Mouse (Mus musculus): ENCODE results near the gene Oxsr1. TPM values are rescaled to one million over a fixed set of nuclear protein-coding genes. Genes with fewer than 3 reads are reported as not detected.

Gene Oxsr1
- polyA plus RNA-seq, 1 experiment from 2014 or later, result 9.1 TPM

DNA sequence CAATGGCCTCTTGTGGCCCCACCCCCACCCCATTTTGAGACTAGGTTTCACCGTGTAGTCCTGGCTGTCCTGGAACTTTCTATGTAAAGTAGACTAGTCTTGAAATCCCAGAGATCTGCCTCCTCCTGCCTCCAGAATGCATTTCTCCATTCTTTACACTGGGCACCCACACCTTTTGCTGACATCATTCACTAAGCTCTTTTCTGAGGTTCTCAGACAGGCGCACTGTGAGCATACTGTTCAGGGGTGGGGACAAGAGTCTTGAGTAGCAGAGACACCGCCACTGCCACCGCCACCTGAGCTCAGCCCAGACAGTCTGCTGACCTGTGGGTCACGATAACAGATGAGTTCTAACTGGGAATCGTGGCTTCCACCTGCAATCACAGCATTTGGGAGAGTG lies 33.7 kb upstream of the Oxsr1 start:
- Histone ChIP-seq H3K36me3 (ENCODE audit: control insufficient read depth, insufficient read depth, low read length) (peaks cover 5% of the 10 kb centered on the region), H3K27me3 (replicated peaks; ENCODE audit: control insufficient read depth, insufficient read depth, low read length) (no peaks in the 10 kb centered on the region; the same call in 1 of the 2 replicates), H3K9ac (ENCODE audit: low read depth, low read length) (no peak overlapping the region), H3K4me3 (ENCODE audit: low read length) (no peak overlapping the region), H3K27ac (ENCODE audit: low read length) (no peak overlapping the region), H3K9me3 (ENCODE audit: control insufficient read depth, low read length) (no peaks in the 10 kb centered on the region), H3K4me1 (ENCODE audit: control insufficient read depth, insufficient read depth, low read length) (0 out of 2 replicates have a peak, but pooled peaks cover 5% of the 10 kb centered on the region), H3K4me2 (ENCODE audit: low read depth, low read length) (no peak overlapping the region)
- 76% methylated on average over 6 of the region's 6 CpGs for WGBS
- no peak for ATAC-seq

DNA sequence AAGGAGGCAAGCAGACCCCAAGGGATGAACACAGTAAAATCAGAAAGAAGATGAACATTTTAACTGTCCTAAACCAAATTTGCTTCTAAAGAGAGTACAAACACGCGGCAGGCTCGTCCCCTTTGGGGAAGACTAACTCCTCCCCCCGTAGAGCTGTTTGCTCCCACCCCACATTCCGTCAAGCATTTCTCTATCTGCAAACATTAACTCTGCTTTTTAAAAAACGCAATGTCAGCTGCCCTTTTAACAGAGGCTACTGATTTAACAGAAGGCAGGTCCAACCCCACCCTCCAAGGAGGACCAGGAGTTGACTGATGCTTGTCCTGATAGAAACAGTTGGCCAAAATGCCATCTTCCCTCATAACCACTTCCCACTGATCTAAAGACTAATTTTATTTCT lies 31.7 kb upstream of the Oxsr1 start:
- no peak for ATAC-seq
- H3K9ac ChIP-seq (ENCODE audit: low read depth, low read length), result no peak overlapping the region
- H3K36me3 ChIP-seq (ENCODE audit: control insufficient read depth, insufficient read depth, low read length), result peaks cover 5% of the 10 kb centered on the region
- no peaks in the 10 kb centered on the region; the same call in 1 of the 2 replicates for H3K27me3 ChIP-seq (replicated peaks; ENCODE audit: control insufficient read depth, insufficient read depth, low read length)
- no peak overlapping the region for H3K27ac ChIP-seq (ENCODE audit: low read length)
- 0 out of 2 replicates have a peak, but pooled peaks cover 5% of the 10 kb centered on the region for H3K4me1 ChIP-seq (ENCODE audit: control insufficient read depth, insufficient read depth, low read length)
- WGBS, result 65% methylated on average over 6 of the region's 6 CpGs
- no peak overlapping the region for H3K4me3 ChIP-seq (ENCODE audit: low read length)
- H3K9me3 ChIP-seq (ENCODE audit: control insufficient read depth, low read length), result no peaks in the 10 kb centered on the region
- no peak overlapping the region for H3K4me2 ChIP-seq (ENCODE audit: low read depth, low read length)

DNA sequence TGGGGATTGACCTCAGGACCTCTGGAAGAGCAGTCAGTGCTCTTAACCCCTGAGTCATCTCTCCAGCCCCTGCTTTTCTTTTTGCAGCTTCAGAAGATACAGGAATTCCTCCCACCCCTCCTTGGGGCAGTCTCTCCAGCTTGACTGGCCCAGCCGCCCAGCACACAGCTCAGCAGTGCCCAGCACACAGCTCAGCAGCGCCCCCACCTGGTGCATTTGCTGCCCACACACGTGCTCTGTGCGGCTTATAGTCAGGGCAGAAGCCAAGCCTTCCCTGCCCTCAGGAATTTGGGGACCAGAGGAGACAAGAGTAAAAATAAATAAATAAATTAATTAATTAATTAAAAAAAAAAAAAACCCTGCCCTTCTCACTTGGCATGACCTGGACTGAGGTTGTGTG lies 29.8 kb upstream of the Oxsr1 start:
- no peak overlapping the region for H3K4me2 ChIP-seq (ENCODE audit: low read depth, low read length)
- peak; percentile 76 for ATAC-seq
- WGBS, result 25% methylated on average over 4 of the region's 4 CpGs
- H3K4me3 ChIP-seq (ENCODE audit: low read length), result no peak overlapping the region
- H3K9me3 ChIP-seq (ENCODE audit: control insufficient read depth, low read length), result no peaks in the 10 kb centered on the region
- no peak overlapping the region for H3K27ac ChIP-seq (ENCODE audit: low read length)
- no peaks in the 10 kb centered on the region for H3K4me1 ChIP-seq (ENCODE audit: control insufficient read depth, insufficient read depth, low read length)
- peaks cover 8% of the 10 kb centered on the region for H3K36me3 ChIP-seq (ENCODE audit: control insufficient read depth, insufficient read depth, low read length)
- H3K9ac ChIP-seq (ENCODE audit: low read depth, low read length), result no peak overlapping the region
- no peaks in the 10 kb centered on the region for H3K27me3 ChIP-seq (replicated peaks; ENCODE audit: control insufficient read depth, insufficient read depth, low read length)

DNA sequence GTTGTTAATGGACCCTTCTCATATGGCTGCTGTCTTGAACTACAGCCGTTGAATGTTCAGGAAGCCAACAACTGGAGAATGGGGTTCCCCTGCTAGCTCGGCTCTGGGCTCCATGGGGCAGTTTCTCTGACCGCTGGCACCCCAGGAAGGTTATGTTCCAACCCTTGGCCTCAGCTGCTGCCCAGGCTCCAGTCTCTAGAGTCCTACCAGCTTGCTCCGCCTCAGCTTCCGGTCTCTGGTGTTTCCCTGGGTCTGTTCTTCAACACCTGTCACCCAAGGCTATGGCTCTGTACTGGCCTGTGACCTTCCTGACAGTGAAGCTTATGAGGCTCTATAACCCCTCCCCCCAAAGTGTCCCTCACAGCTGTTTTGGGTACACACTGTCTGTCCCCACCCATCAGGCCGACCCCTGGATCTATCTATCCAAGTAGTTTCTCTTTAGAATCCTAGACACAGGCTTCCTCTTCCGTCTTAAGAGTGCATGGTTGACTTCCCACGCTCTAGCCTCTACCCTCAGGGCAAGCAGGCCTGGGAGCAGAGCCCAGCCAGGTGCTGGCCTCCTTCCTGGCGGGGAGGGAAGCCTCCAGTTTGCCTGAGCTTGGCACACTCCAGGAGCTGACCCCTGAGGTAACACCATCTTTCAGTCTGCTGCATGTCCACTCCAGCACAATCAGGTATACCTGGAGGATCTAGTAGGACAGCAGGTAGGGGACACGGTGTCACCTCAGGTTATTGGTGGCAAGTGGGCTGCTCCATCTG lies 28.9 kb upstream of the Oxsr1 start:
- ATAC-seq, result no peak
- no peak overlapping the region for H3K4me3 ChIP-seq (ENCODE audit: low read length)
- H3K9me3 ChIP-seq (ENCODE audit: control insufficient read depth, low read length), result no peaks in the 10 kb centered on the region
- H3K4me1 ChIP-seq (ENCODE audit: control insufficient read depth, insufficient read depth, low read length), result no peaks in the 10 kb centered on the region
- 90% methylated on average over 10 of the region's 10 CpGs for WGBS
- no peaks in the 10 kb centered on the region for H3K27me3 ChIP-seq (replicated peaks; ENCODE audit: control insufficient read depth, insufficient read depth, low read length)
- peaks cover 8% of the 10 kb centered on the region for H3K36me3 ChIP-seq (ENCODE audit: control insufficient read depth, insufficient read depth, low read length)
- H3K9ac ChIP-seq (ENCODE audit: low read depth, low read length), result no peak overlapping the region
- no peak overlapping the region for H3K4me2 ChIP-seq (ENCODE audit: low read depth, low read length)
- no peak overlapping the region for H3K27ac ChIP-seq (ENCODE audit: low read length)

DNA sequence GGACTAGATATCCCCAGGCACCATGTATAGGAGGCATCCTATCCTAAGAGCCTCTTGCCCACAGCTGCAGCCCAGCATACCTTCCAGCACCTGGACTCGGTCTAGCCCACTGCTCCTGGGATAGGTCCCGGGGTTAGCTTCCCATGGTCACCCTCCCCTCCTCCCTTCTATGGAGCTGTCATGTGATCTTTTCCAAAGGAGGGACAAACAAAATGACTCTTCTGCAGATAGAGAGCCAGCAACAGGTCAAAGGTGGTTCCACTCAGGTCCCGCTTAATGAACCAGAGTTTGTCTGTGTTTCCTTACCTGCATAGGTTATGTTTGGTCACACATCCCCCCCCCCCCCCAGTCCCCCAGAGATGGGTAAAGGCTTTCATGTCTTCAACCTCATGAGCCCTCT lies 28.3 kb upstream of the Oxsr1 start:
- Histone ChIP-seq H3K4me2 (ENCODE audit: low read depth, low read length) (no peak overlapping the region), H3K27me3 (replicated peaks; ENCODE audit: control insufficient read depth, insufficient read depth, low read length) (no peaks in the 10 kb centered on the region), H3K27ac (ENCODE audit: low read length) (no peak overlapping the region), H3K9ac (ENCODE audit: low read depth, low read length) (no peak overlapping the region), H3K9me3 (ENCODE audit: control insufficient read depth, low read length) (no peaks in the 10 kb centered on the region), H3K4me3 (ENCODE audit: low read length) (no peak overlapping the region), H3K36me3 (ENCODE audit: control insufficient read depth, insufficient read depth, low read length) (peaks cover 8% of the 10 kb centered on the region), H3K4me1 (ENCODE audit: control insufficient read depth, insufficient read depth, low read length) (no peaks in the 10 kb centered on the region)
- 88% methylated on average over 3 of the region's 3 CpGs for WGBS
- ATAC-seq, result no peak

DNA sequence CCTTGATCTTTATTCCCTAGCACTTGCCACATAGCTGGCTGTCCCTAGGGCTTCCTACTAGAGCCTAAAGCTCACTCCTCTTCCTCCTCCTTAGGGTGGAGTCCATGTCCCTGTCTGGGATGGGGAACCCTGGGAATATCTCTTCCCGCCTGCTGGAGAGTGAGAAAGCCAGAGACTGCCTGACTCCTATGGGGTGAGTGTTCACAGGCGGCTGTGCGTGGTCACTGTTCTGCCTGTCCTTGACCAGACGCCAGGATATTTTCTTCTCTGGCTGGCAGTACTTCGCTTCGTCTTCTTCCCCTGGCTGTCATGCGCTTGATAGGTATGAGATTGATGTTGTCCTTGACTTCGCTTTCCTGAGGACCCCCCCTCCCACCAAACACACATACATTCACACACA lies 24.1 kb upstream of the Oxsr1 start:
- no peak overlapping the region for H3K27ac ChIP-seq (ENCODE audit: low read length)
- ATAC-seq, result no peak
- H3K36me3 ChIP-seq (ENCODE audit: control insufficient read depth, insufficient read depth, low read length), result peaks cover 10% of the 10 kb centered on the region
- H3K4me3 ChIP-seq (ENCODE audit: low read length), result no peak overlapping the region
- no peaks in the 10 kb centered on the region for H3K27me3 ChIP-seq (replicated peaks; ENCODE audit: control insufficient read depth, insufficient read depth, low read length)
- H3K4me1 ChIP-seq (ENCODE audit: control insufficient read depth, insufficient read depth, low read length), result peaks cover 9% of the 10 kb centered on the region
- WGBS, result 85% methylated on average over 8 of the region's 8 CpGs
- H3K9ac ChIP-seq (ENCODE audit: low read depth, low read length), result no peak overlapping the region
- H3K4me2 ChIP-seq (ENCODE audit: low read depth, low read length), result no peak overlapping the region
- H3K9me3 ChIP-seq (ENCODE audit: control insufficient read depth, low read length), result no peaks in the 10 kb centered on the region

DNA sequence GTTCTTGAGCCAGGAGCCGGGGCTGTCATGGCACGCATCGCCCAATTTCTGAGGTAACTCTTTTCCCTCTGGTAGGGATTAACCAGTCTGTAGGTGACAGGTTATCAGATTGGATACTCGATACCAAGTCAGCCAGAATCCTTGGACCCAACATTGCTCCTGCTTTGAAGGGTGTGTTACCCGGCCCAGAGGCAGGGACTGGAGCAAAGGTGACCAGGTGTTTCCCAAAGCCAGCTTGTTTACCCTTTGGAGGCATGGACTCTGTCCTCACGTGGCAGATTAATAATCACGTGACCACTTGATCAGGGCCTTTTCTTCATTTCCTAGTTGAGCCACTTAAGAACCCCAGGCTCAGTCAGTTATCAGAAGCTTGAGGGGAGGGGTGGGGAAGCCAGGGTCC lies 20.5 kb upstream of the Oxsr1 start:
- WGBS, result 69% methylated on average over 7 of the region's 7 CpGs
- Histone ChIP-seq H3K9ac (ENCODE audit: low read depth, low read length) (no peak overlapping the region), H3K27me3 (replicated peaks; ENCODE audit: control insufficient read depth, insufficient read depth, low read length) (no peaks in the 10 kb centered on the region), H3K9me3 (ENCODE audit: control insufficient read depth, low read length) (no peaks in the 10 kb centered on the region), H3K27ac (ENCODE audit: low read length) (no peak overlapping the region), H3K4me3 (ENCODE audit: low read length) (peak overlapping the region; percentile 74; the same call in 1 of the 2 replicates), H3K4me1 (ENCODE audit: control insufficient read depth, insufficient read depth, low read length) (peaks cover 16% of the 10 kb centered on the region), H3K36me3 (ENCODE audit: control insufficient read depth, insufficient read depth, low read length) (peaks cover 3% of the 10 kb centered on the region; the same call in 1 of the 2 replicates), H3K4me2 (ENCODE audit: low read depth, low read length) (peak overlapping the region; percentile 69; the same call in 1 of the 2 replicates)
- ATAC-seq, result no peak

DNA sequence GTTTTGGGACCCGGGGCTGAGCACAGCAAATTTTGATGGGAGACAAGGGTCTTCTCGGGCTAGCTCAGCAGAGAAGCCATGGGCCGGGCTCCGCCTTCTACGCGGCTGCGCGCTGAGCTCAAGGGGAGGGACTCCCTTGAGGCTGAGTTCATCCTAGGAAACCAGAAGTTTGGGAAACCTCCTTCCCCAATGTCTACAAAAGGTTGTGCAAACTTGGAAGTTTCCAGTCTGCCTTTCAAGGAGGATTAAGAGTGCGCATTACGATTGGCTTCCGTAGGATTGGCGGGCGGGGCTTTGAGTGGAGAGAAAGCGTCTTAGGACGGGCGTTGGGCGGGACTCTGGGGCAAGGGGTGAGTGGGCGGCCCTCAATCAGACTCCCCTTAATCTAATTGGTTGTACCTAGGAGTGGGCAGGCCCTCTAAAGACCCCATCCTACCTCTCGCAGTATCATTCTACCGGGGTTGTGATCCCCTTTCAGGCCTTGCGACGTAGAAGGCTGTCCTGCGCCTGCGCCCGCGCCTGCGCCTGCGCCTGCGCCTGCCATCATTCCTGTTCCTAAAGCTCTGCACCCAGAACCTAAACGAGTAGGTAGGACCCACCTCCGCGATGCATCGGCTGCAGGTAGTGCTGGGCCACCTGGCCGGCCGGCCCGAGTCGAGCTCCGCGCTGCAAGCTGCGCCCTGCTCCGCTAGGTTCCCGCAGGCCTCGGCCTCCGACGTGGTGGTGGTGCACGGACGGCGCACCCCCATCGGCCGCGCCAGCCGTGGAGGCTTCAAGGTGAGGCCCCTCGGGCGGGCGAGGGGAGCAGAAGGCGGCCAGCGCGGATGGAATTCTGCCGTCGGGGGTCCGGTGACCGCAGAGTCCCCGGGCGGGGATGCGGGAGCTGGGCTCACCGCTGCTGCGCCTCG lies 18.9 kb upstream of the Oxsr1 start, which contains the start of gene Myd88:
Gene Myd88 (minus strand): TSS at position 503 of the 908 bp plus-strand sequence.
- Histone ChIP-seq H3K4me3 (ENCODE audit: low read length) (peak within 1 kb of the TSS; percentile 74), H3K9me3 (ENCODE audit: control insufficient read depth, low read length) (no peaks in the 10 kb centered on the region), H3K9ac (ENCODE audit: low read depth, low read length) (peak within 1 kb of the TSS; percentile 82), H3K4me2 (ENCODE audit: low read depth, low read length) (peak within 1 kb of the TSS; percentile 69), H3K36me3 (ENCODE audit: control insufficient read depth, insufficient read depth, low read length) (peaks cover 11% of the 10 kb centered on the region), H3K27ac (ENCODE audit: low read length) (peak within 1 kb of the TSS; percentile 94), H3K4me1 (ENCODE audit: control insufficient read depth, insufficient read depth, low read length) (peaks cover 16% of the 10 kb centered on the region), H3K27me3 (replicated peaks; ENCODE audit: control insufficient read depth, insufficient read depth, low read length) (no peaks in the 10 kb centered on the region)
- WGBS, result under 1% methylated on average over 66 of the region's 68 CpGs
- ATAC-seq, result peak; percentile 98

DNA sequence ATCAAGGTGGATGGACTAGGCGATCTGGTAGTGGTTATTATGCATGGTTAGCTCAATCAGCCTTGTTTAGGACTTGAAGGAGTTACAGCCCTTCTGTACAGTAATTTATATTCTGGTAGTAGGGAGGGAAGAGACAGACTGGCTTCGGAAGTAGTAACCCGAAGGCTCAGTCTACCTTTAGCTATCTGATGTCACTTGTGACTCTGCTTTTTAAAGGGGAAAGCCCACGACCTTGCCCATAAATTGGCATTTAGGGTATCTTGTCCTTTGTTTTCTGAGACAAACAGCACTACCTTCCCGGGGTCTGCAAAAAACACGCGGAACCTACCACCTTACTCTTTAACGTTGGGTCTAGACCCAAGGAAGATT lies 18.0 kb upstream of the Oxsr1 start:
- ATAC-seq, result no peak
- Histone ChIP-seq H3K4me1 (ENCODE audit: control insufficient read depth, insufficient read depth, low read length) (peaks cover 16% of the 10 kb centered on the region), H3K9me3 (ENCODE audit: control insufficient read depth, low read length) (no peaks in the 10 kb centered on the region), H3K9ac (ENCODE audit: low read depth, low read length) (peak overlapping the region; percentile 82), H3K27ac (ENCODE audit: low read length) (peak overlapping the region; percentile 94), H3K4me3 (ENCODE audit: low read length) (peak overlapping the region; percentile 74), H3K4me2 (ENCODE audit: low read depth, low read length) (peak overlapping the region; percentile 69), H3K27me3 (replicated peaks; ENCODE audit: control insufficient read depth, insufficient read depth, low read length) (no peaks in the 10 kb centered on the region), H3K36me3 (ENCODE audit: control insufficient read depth, insufficient read depth, low read length) (peaks cover 11% of the 10 kb centered on the region)
- WGBS, result 4% methylated on average over 8 of the region's 8 CpGs
